In the genomic region with DNA sequence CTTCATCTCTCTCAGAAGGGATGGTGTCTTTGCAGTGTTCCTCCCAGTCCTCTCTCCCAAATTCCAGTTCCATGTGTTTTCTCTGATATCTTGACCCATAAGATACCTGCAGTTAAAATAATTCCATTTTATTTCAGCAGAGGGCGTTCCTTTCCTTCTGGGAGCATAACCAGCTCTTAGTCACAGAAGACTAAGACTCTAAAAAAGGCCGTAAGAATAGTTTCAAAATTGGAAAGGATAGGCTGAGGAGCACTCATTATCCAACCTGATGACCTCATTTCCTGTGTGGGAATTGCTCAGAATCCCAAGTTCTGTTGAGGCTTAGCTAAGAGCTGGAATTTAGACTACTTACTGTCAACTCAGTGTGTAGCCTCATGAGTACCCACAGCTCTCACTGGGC, we compare ENCODE assay signal across 13 mouse cellular contexts. TPM values are rescaled to one million over a fixed set of nuclear protein-coding genes. Genes with fewer than 3 reads are reported as not detected.
DNase-seq lines count a peak whose midpoint lies in the region; ATAC-seq and TF ChIP-seq lines count a peak whose summit lies in the region.
"Had no signal": no experiment of that assay in that cellular context is flagged by ENCODE, and none has a peak within 500 bp of the region (broad histone marks: within the 10 kb centered on the region; RNA-seq: fewer than 3 reads in every experiment).

No protein-coding gene starts in this region.

- no peak overlapping the region for H3K9ac ChIP-seq in lung, postnatal 0 days (replicated peaks; ENCODE audit: low read depth)
- H3K9ac ChIP-seq: neural tube, embryonic 12.5 days had no signal

- H3K4me1 ChIP-seq in heart, embryonic 10.5 days = peaks cover 22% of the 10 kb centered on the region
- H3K4me1 ChIP-seq in lung, postnatal 0 days (ENCODE audit: insufficient read depth, low read depth, low read length) = no peaks in the 10 kb centered on the region
- H3K4me1 ChIP-seq: neural tube, embryonic 12.5 days had no signal

- H3K9me3 ChIP-seq in heart, embryonic 10.5 days = no peaks in the 10 kb centered on the region
- H3K9me3 ChIP-seq in lung, postnatal 0 days (ENCODE audit: low read length) = no peaks in the 10 kb centered on the region
- H3K9me3 ChIP-seq: neural tube, embryonic 12.5 days had no signal

- POLR2A ChIA-PET in Patski (lab: Charles Lee) = no interaction called here

- no peaks in the 10 kb centered on the region for H3K27me3 ChIP-seq in heart, embryonic 10.5 days (ENCODE audit: insufficient read depth, poor library complexity, severe bottlenecking)
- H3K27me3 ChIP-seq in lung, postnatal 0 days (replicated peaks; ENCODE audit: insufficient read depth, low read length) = no peaks in the 10 kb centered on the region
- H3K27me3 ChIP-seq in Patski = no peaks in the 10 kb centered on the region
- H3K27me3 ChIP-seq: neural tube, embryonic 12.5 days had no signal

- in situ Hi-C loops in Patski (cut with MboI; ENCODE audit: low pct_unique_long_range_greater_than_20kb) = loop anchor here (25.0 kb wide), 1 partner anchor 667 kb away; no protein-coding TSS in a partner anchor

- no peak overlapping the region for H3K4me3 ChIP-seq in heart, embryonic 10.5 days
- H3K4me3 ChIP-seq in lung, postnatal 0 days (ENCODE audit: low read depth, low read length) = no peak overlapping the region
- H3K4me3 ChIP-seq: neural tube, embryonic 12.5 days had no signal

- 0 out of 2 replicates have a peak, but pooled peaks have one; percentile 32 for TF ChIP-seq EP300 in lung, postnatal 0 days (IDR thresholded peaks at IDR 0.05)

- no peaks in the 10 kb centered on the region for H3K36me3 ChIP-seq in heart, embryonic 10.5 days
- H3K36me3 ChIP-seq in lung, postnatal 0 days (ENCODE audit: insufficient read depth, low read length) = no peaks in the 10 kb centered on the region
- H3K36me3 ChIP-seq: neural tube, embryonic 12.5 days had no signal

- CTCF ChIA-PET in Patski (lab: Charles Lee) = interaction anchor here (0.8 to 1.3 kb wide), 5 partner anchors 10 to 146 kb away, joined by 3 to 4 read pairs (median 3); no protein-coding TSS in a partner anchor

- H3K4me2 ChIP-seq in lung, postnatal 0 days (replicated peaks; ENCODE audit: low read depth, low read length) = no peak overlapping the region
- H3K4me2 ChIP-seq: neural tube, embryonic 12.5 days had no signal

- DNase-seq in heart, adult 8-10 months (ENCODE audit: low spot score) = peak; percentile 84
- no peak for DNase-seq in heart, embryonic 10.5 days (ENCODE audit: low spot score)
- DNase-seq in lung, postnatal 0 days (ENCODE audit: low spot score) = peak; percentile 63
- DNase-seq in lung, adult 18-20 months = no peak
- DNase-seq in Patski (ENCODE audit: low read depth, low spot score) = no peak
- DNase-seq in mesoderm, embryonic 11.5 days (ENCODE audit: low read depth, low spot score) = peak; percentile 20
- no peak for DNase-seq in right cerebral cortex, adult 18-20 months
- DNase-seq in cerebellum, postnatal 4 days (ENCODE audit: low spot score in 2 of 2) = no peak
- DNase-seq: adrenal gland, postnatal 14 days; cerebellum, adult 8-10 months; right cerebral cortex, postnatal 4 days had no signal

- ATAC-seq in lung, postnatal 0 days = peak; percentile 18; the same call in 1 of the 2 replicates
- peak; percentile 51 for ATAC-seq in Patski

- 40% methylated on average over 2 of the region's 2 CpGs for WGBS in heart, embryonic 10.5 days
- 27% methylated on average over 2 of the region's 2 CpGs for WGBS in lung, postnatal 0 days

- H3K27ac ChIP-seq in heart, embryonic 10.5 days = no peak overlapping the region
- no peak overlapping the region for H3K27ac ChIP-seq in lung, postnatal 0 days (ENCODE audit: low read length)
- H3K27ac ChIP-seq: neural tube, embryonic 12.5 days had no signal

- TF ChIP-seq CTCF in lung, postnatal 0 days (IDR thresholded peaks at IDR 0.05) = peak; percentile 69
- TF ChIP-seq CTCF in Patski (IDR thresholded peaks at IDR 0.05) = peak; percentile 48

RNA-seq across cellular contexts. Expression of gene Zfp366, which starts 14.3 kb away (rescaled TPM):
- total RNA-seq in heart, adult 8-10 months (2022) = 10 to 100 TPM in 2 of 4 experiments, 1 to 10 TPM in 2; 7.9 to 12.2 (median 9.7) TPM
- 0.10 and 0.14 TPM in 2 replicates for polyA plus RNA-seq in heart, embryonic 10.5 days (2016; fragmentation: Nextera tagmentation; extraction: Ambion mirVana)
- polyA plus RNA-seq in lung, postnatal 0 days (2015; fragmentation: Nextera tagmentation; extraction: Ambion mirVana) = 1.6 and 2.0 TPM in 2 replicates
- 0.01 TPM for polyA plus RNA-seq in Patski (2021)
- total RNA-seq: granulocyte monocyte progenitor cell, adult 5-6 weeks had no signal

Comparison
In these comparisons a context has a peak if more than half of its experiments do, and no peak if none do; other contexts are left out.
1. DNase-seq: peak in heart, adult 8-10 months (single experiment), lung, postnatal 0 days (single experiment) and mesoderm, embryonic 11.5 days (single experiment); none in heart, embryonic 10.5 days (single experiment), lung, adult 18-20 months (0 of 2), Patski (single experiment), right cerebral cortex, adult 18-20 months (single experiment) and cerebellum, postnatal 4 days (0 of 2).